Mouse (Mus musculus) CH12.LX (cell line): ENCODE measurements around the gene Galm.

ENCODE experiments used
- CHD1 ChIP-seq: IDR thresholded peaks from 2 replicates; pipeline ENCODE4 v1.6.1; 2012; ENCODE audit warnings: low read depth, low read length, improper control_type of control experiment, inconsistent platforms
- CTCF ChIP-seq, 2 experiments: IDR thresholded peaks in 1 of 2; conservative IDR thresholded peaks in 1 of 2; 2 replicates each; pipeline ENCODE4 v1.5.1; 2011 to 2012; ENCODE audit warnings: low read depth in 2 of 2, low read length in 2 of 2, improper control_type of control experiment in 1 of 2, inconsistent platforms in 1 of 2, mild to moderate bottlenecking in 1 of 2, moderate library complexity in 1 of 2
- ELF1 ChIP-seq: IDR thresholded peaks from 2 replicates; pipeline ENCODE4 v1.6.1; 2014; ENCODE audit warnings: low read depth, mild to moderate bottlenecking, inconsistent platforms, low read length, improper control_type of control experiment
- JUND ChIP-seq: conservative IDR thresholded peaks from 2 replicates; pipeline ENCODE4 v1.6.1; 2011; ENCODE audit warnings: low read depth, low read length, improper control_type of control experiment
- KAT2A ChIP-seq: IDR thresholded peaks from 2 replicates; pipeline ENCODE4 v1.6.1; 2012; ENCODE audit warnings: low read length, improper control_type of control experiment, inconsistent platforms; ENCODE audit not compliant: insufficient replicate concordance
- POLR2A ChIP-seq: IDR thresholded peaks from 2 replicates; pipeline ENCODE4 v1.6.1; 2011; ENCODE audit warnings: low read depth, mild to moderate bottlenecking, improper control_type of control experiment, low read length
- SIN3A ChIP-seq: IDR thresholded peaks from 2 replicates; pipeline ENCODE4 v1.6.1; 2012; ENCODE audit warnings: low read length, improper control_type of control experiment, inconsistent platforms
- SMC3 ChIP-seq: IDR thresholded peaks from 2 replicates; pipeline ENCODE4 v1.6.1; 2011; ENCODE audit warnings: low read depth, low read length, improper control_type of control experiment
- TCF12 ChIP-seq: IDR thresholded peaks from 2 replicates; pipeline ENCODE4 v1.6.1; 2014; ENCODE audit warnings: low read depth, mild to moderate bottlenecking, inconsistent platforms, low read length, improper control_type of control experiment

DNA sequence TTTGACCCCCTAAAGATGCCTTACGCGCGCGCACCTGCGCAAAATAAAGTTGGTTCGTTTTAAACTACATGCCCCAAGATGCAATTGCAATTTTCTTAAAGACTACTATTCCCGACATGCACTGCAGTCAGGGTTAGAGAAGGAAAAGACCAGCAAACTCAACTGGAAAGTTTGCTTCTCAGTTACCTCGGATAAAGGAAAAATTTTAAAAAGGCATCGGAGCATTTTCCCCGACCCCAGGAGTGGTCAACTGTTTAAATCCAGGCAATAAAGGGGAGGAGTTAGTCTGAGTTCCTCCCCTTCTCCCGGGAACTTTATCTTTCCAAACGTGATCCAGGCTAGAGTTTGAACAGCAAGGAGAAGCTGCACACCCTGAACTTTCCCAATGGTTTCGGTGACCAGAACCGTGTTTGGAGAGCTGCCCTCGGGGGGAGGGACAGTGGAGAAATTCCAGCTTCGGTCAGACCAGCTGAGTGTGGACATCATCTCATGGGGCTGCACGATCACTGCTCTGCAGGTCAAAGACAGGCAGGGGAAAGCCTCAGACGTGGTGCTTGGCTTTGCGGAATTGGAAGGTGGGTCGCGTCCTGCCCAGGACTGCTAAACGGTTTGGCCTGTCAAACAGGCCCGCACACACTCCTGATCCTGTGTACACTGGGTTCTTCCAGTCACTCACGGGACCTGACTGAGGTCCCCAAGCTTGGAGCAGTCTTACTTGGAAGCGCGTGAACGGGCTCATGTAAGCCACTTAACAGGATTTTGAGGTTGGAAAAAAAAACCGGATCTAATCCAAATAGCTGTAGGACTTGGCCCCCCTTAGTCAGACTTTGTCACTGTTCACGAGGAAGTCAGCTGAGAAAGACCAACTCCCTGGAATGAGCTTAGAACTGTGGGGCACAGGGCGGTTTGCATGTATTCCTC lies at the start of gene Galm:
- TF ChIP-seq POLR2A (no peak), CHD1 (no peak), SIN3A (no peak), CTCF (conservative IDR thresholded peaks at IDR 0.05 in 1 of 2, IDR thresholded peaks at IDR 0.05 in 1 of 2; ENCODE audit: low read depth in 2 of 2, low read length in 2 of 2) (no peak), ELF1 (no peak), JUND (no peak), KAT2A (no peak), SMC3 (no peak), TCF12 (no peak)
